Mouse (Mus musculus) CD8-positive naive resting alpha-beta T cell, adult 57 days (primary cell): ENCODE results near the gene Myo15. TPM values are rescaled to one million over a fixed set of nuclear protein-coding genes. Genes with fewer than 3 reads are reported as not detected.

Source experiments
- total RNA-seq: library from RNA; stranded (reverse); gene quantifications from one replicate; pipeline ENCODE4 v1.2.4, GENCODE M21; 2023

Myo15 gene
- 0.73 TPM for total RNA-seq

DNA sequence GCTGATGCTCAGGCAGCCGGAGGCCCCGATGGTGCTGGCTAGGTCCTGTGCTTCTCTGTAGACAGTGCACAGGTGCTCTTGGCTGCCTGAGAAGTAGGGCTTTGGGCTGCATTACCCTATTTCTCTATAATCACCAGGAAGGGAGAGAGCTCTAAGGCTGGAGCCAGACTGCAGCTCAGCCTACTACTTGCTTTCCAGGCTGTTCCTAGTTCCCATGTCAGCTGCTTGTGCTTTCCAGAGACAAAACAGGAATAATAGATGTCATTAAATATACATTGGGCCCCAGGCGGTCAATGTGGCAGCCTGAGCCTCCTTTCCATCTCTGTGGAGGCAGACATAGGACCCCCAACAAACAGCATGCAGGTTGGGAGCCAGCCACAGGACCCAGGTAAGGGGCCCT, at the start of gene Myo15:
Gene Myo15, plus strand, starts transcription at position 301 of the 400 bp plus-strand sequence.

DNA sequence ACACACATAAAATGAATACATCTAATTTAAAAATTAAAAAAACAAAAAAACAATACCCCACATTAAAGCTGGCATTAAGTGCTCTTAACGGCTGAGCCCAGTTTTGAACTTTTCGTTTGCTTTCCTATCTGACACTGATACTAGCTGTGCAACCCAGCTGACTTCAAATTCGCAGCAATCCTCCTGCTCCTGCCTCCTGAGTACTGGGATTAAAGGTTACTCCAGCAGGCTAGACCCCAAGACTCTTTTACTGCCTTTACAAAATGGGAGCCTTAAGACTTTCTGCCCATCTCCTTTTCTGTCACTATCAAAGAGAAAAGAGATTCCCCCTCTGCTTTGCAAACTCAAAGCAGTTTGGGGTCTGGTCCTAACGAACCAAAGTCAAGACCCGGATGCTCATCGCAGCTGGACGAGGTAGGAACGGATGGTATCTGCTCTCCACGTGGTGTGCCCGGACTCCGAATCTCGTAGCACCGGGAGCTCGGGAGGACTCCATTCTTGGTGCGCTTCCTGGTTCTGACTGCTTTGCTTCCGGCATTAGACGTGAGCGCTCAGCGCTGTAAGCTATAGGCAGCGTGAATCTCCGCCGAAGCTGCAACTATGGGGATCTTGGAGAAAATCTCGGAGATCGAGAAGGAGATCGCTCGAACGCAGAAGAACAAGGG, 14.9 kb upstream of the Myo15 start, which contains the start of gene Drg2:
Gene Drg2, plus strand, starts transcription at position 512 of the 665 bp plus-strand sequence.

DNA sequence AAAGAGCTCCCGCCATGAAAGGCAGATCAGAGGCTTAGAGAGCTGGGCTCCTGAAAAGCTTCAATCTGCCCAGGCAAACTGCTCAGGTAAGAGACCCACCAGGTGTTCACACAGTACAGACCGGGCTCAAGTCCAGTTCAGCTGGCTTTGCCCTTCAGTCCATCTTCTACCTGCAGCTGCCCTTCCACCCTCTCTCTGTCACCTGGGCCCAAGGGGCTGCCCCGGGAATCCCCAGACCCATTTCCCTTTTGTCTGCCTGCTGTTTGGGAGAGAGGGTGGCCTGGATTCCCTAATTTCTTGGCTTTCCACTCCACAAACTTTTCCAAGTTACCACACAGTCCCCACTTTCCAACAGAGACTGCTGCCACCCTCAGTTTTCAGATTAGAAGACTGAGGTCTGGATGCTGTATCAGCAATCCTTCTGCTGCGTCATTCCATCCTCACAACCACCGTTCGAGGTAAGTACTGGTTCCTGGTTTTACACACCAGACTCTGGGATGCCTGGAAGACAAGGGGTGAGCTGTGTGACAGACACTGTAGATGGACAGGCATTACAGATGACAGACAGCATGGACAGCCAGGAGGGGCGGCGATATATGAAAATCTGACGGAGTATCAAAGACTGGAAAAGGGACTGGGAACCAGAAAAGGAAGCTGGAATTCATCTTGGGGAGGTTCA, 67.2 kb downstream of the Myo15 start, which contains the start of gene Alkbh5:
Gene Alkbh5, plus strand, starts transcription at position 202 of the 679 bp plus-strand sequence.

Other genes starting within 250 kb of the Myo15 start
- gene Srebf1, start 246.8 kb upstream of the Myo15 start, total RNA-seq, result 136 TPM
- 27.5 TPM for gene Tom1l2, start 116.4 kb upstream of the Myo15 start, total RNA-seq
- 0.40 TPM for gene Drc3, start 116.0 kb upstream of the Myo15 start, total RNA-seq
- 27.3 TPM for gene Gid4, start 52.2 kb upstream of the Myo15 start, total RNA-seq
- 36.9 TPM for gene Atpaf2, start 50.9 kb upstream of the Myo15 start, total RNA-seq
- gene Drg2, start 14.7 kb upstream of the Myo15 start, total RNA-seq, result 56.1 TPM
- 58.0 TPM for gene Alkbh5, start 67.0 kb downstream of the Myo15 start, total RNA-seq
- 34.1 TPM for gene Llgl1, start 230.4 kb downstream of the Myo15 start, total RNA-seq